Mouse (Mus musculus) spleen, adult 2 months (tissue): ENCODE measurements at regions not wholly inside any gene's neighbourhood (a gene's known extent, or its start where the extent isn't known, plus 50 kb on each side); places are given as distances from the start of the nearest gene placed in this dataset.

ENCODE experiments used
- DNase-seq, 2 experiments: peaks; one replicate each; pipeline versions ENCODE4 v3.0.0 to v3.0.0-alpha.2; 2012 to 2021; ENCODE audit warnings: low spot score in 2 of 2, low read depth in 1 of 2
- H3K27ac ChIP-seq: fragments of 200-500 bp; 2 replicates; pipeline ENCODE4 v1.5.1; 2012; ENCODE audit warnings: low read length, inconsistent platforms; ENCODE audit not compliant: insufficient read depth
- H3K27me3 ChIP-seq: fragments of 200-500 bp; 2 replicates; pipeline ENCODE4 v1.6.1; 2012; ENCODE audit warnings: mild to moderate bottlenecking, moderate library complexity, low read length, inconsistent platforms; ENCODE audit not compliant: control insufficient read depth, insufficient read depth
- H3K36me3 ChIP-seq: fragments of 200-500 bp; 2 replicates; pipeline ENCODE4 v1.6.1; 2012; ENCODE audit warnings: mild to moderate bottlenecking, low read length, inconsistent platforms; ENCODE audit not compliant: control insufficient read depth, insufficient read depth
- H3K4me1 ChIP-seq: fragments of 200-500 bp; 2 replicates; pipeline ENCODE4 v1.6.1; 2011; ENCODE audit warnings: inconsistent platforms; ENCODE audit not compliant: control insufficient read depth, insufficient read depth, insufficient read length
- H3K4me3 ChIP-seq: fragments of 200-500 bp; 2 replicates; pipeline ENCODE4 v1.5.1; 2011; ENCODE audit warnings: mild to moderate bottlenecking, inconsistent platforms; ENCODE audit not compliant: insufficient read depth, insufficient read length; ENCODE audit errors: extremely low read depth
- CTCF ChIP-seq: fragments of 200-500 bp; IDR thresholded peaks from 2 replicates; pipeline ENCODE4 v1.5.1; 2011; ENCODE audit warnings: mild to moderate bottlenecking, inconsistent platforms; ENCODE audit not compliant: insufficient read depth, insufficient read length, insufficient replicate concordance; ENCODE audit errors: extremely low read depth
- POLR2A ChIP-seq: fragments of 200-500 bp; IDR thresholded peaks from 2 replicates; pipeline ENCODE4 v1.6.1; 2011; ENCODE audit warnings: low read depth, low read length, inconsistent platforms
- WGBS: fragments of 180-500 bp; shearing (Covaris S2); methylation state at CpG from one replicate; pipeline ENCODE4 v1.1.7; 2018; 5-methylcytosine and 5-hydroxymethylcytosine counted together

DNA sequence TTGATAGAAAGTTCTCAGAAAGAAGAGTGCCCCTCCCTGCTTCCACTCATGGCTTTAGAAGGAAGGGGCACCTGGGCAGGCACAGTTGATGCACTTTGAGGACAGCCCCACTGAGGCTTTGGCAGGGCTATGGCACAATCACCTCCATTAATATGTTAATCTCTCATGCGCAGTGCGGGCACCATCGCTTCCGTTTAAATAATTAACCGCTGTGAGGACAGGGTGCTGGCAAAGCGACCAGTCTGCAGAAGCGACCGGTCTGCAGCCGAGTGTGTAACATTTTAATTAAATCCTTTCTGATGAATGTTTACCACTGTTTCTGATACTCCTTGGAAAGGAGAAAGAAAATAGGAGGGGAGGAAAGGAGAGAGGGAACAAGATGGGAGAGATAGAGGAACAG lies 108.3 kb upstream of the Lrfn2 start:
- DNase-seq, result no peak
- Histone ChIP-seq H3K27me3 (no peaks in the 10 kb centered on the region), H3K27ac (no peak overlapping the region), H3K4me1 (no peaks in the 10 kb centered on the region), H3K36me3 (no peaks in the 10 kb centered on the region), H3K4me3 (no peak overlapping the region)
- 91% methylated on average over 9 of the region's 9 CpGs for WGBS
- TF ChIP-seq CTCF, result no peak

DNA sequence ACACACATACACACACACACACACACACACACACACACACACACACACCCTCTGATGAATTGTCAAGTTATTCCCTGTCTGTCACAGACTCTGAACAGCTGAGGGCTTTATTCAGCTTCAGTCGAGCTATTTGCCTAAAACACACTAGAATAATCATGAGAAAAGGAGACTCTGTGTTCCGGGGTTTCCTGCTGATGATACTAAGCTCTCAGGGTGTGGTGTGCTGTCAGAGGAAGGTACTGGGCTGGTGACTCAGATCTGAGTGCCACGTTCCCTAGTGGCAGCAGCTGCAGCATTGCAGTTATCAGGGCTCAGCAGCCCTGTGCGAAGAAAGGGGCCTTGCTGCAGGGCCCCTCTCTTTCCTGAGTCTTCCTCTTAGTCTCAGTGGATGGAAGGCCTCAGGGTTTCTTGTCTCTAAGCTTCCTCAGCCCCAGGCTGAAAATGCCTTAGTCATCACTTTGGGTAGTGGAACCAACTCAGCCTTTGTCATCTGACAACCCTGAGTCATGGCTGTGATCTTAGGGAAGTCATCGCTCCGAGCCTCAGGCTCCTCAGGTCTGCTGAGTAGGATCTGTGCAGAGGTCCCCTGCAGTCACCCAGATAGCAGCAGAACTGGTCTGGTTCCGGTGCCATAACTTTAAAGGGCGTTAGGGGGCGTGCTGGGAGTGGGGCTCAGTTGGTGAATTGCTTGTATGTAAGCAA lies 106.8 kb upstream of the Lrfn2 start:
- no peaks in the 10 kb centered on the region for H3K4me1 ChIP-seq
- no peak for TF ChIP-seq POLR2A
- TF ChIP-seq CTCF, result no peak
- H3K4me3 ChIP-seq, result no peak overlapping the region
- H3K27me3 ChIP-seq, result no peaks in the 10 kb centered on the region
- WGBS, result 63% methylated on average over 9 of the region's 9 CpGs
- no peak for DNase-seq
- H3K27ac ChIP-seq, result no peak overlapping the region
- H3K36me3 ChIP-seq, result no peaks in the 10 kb centered on the region

DNA sequence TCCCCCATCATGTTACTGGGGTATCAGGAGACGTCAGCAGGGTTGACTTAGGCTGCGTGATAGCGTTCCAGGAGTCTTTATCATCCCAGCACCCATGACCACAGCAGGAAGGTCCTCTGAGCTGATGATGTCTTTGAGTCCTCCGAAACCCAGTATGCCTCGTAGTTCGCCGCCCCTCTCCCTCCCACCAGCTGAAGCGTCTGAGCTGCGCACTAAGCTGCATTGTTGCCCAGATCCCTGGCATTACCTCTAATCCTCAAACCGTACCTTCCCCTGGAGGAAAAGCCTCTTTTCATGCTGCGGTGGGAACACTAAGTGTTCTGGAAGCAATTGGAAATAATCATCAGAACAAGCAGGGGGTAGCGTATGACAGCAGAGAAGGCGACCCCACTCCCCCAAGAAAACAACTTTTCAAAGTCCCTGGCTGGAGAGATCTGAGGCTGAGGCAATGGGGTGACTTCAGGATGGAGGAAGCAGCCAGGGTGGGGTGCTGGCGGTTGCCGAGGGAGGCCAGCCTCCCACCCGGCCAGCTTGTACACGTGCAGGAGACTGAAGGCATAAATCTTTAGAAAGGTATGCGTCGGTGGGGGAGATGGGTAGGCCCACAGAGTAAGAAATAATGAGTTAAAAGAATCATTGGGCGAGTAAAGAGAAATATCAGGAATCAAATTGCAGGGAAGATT lies 93.7 kb upstream of the Lrfn2 start:
- DNase-seq, result no peak
- Histone ChIP-seq H3K4me1 (no peaks in the 10 kb centered on the region), H3K27ac (no peak overlapping the region), H3K27me3 (no peaks in the 10 kb centered on the region), H3K4me3 (no peak overlapping the region), H3K36me3 (no peaks in the 10 kb centered on the region)
- TF ChIP-seq CTCF (no peak), POLR2A (no peak)
- 79% methylated on average over 20 of the region's 20 CpGs for WGBS

DNA sequence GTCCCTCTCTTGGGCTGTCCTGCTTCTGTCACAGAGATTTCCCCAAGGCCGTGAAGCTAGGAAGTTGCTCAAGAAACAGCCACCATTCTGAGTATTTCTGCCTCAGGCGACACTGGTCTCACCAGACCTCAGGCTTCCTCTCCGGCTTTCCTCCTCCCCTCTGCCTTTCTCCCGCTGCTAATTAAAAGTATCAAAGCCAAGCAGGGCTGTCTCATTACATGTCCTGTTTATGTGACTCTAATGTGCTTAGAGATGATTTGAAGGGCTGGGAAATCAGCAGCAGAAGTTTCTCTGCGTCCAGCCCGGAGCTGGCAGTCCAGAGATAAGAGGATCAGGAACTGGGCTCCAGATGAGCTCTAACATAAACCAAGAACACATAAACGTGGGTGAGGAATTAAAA lies 84.3 kb upstream of the Lrfn2 start:
- WGBS, result 41% methylated on average over 7 of the region's 7 CpGs
- no peaks in the 10 kb centered on the region for H3K27me3 ChIP-seq
- TF ChIP-seq POLR2A (no peak), CTCF (no peak)
- H3K4me1 ChIP-seq, result no peaks in the 10 kb centered on the region
- H3K4me3 ChIP-seq, result no peak overlapping the region
- no peak overlapping the region for H3K27ac ChIP-seq
- H3K36me3 ChIP-seq, result no peaks in the 10 kb centered on the region
- DNase-seq, result no peak

DNA sequence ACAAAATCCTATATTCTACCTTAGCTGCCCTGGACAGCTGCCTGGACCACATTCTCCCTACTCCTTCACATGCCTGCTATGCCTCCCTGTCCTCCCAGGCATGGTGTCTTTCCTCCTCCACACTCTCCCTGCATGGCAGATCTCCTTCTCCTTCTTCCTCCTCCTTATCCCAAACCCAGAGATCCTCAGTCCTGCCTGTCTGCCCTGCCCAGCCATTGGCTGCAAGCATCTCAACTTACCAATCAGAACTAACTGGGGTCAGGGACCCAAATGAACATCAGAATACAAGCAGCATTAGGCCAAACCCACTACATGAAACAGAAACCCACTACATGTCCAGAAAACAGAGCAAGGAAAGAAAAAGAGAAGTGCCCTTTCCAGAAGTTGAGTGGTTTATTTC lies 81.3 kb upstream of the Lrfn2 start:
- DNase-seq, result no peak
- H3K4me1 ChIP-seq, result no peaks in the 10 kb centered on the region
- H3K27ac ChIP-seq, result no peak overlapping the region
- no peaks in the 10 kb centered on the region for H3K27me3 ChIP-seq
- H3K36me3 ChIP-seq, result no peaks in the 10 kb centered on the region
- TF ChIP-seq CTCF (no peak), POLR2A (no peak)
- H3K4me3 ChIP-seq, result no peak overlapping the region

DNA sequence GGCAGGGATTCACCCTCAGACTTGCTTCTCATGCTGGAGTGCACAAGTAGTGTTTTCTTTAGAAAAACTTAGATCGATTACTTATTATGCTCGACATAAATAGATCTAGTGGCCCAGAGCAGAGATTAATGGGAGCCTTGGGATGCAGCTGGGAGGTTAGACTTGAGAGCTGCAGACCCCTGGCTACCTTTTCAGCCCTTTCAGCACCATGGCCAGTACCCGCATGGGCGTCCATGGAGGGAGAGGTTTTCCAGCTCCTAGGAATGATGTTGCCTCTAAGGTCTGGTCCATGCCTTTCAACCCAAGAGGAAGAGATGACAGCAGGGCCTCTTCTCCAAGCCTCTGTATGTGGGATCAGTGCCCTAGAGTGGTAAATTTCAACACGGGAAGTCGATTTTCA lies 73.3 kb upstream of the Lrfn2 start:
- TF ChIP-seq CTCF (no peak), POLR2A (no peak)
- H3K36me3 ChIP-seq, result no peaks in the 10 kb centered on the region
- H3K4me1 ChIP-seq, result no peaks in the 10 kb centered on the region
- 61% methylated on average over 6 of the region's 6 CpGs for WGBS
- DNase-seq, result no peak
- H3K27me3 ChIP-seq, result no peaks in the 10 kb centered on the region
- no peak overlapping the region for H3K27ac ChIP-seq
- H3K4me3 ChIP-seq, result no peak overlapping the region

DNA sequence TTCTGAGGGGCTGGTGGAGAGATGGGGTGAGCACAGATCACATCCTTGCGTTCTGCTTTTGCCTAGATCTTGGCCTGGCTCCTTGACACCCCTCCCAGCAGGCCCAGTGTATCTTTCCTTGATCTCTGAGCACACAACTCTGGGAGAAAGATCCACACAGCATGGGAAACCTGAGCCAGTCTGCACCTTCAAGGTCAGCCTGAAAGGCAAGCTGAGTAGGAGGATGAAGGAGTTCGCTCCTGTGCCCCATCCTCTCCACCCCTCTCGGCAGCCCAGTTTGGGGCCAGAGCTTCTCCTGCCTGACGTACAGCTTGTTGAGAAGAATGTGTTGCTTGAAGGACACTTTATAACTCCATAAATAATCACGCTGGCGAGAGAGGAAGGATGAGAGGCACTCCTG lies 61.7 kb upstream of the Lrfn2 start:
- TF ChIP-seq CTCF, result no peak
- TF ChIP-seq POLR2A, result no peak
- no peak overlapping the region for H3K4me3 ChIP-seq
- no peaks in the 10 kb centered on the region for H3K4me1 ChIP-seq
- WGBS, result 45% methylated on average over 6 of the region's 6 CpGs
- no peak for DNase-seq
- H3K36me3 ChIP-seq, result no peaks in the 10 kb centered on the region
- H3K27me3 ChIP-seq, result no peaks in the 10 kb centered on the region
- no peak overlapping the region for H3K27ac ChIP-seq
